9 mouse cellular contexts compared by ENCODE assay signal in genomic region chr16:91222171-91222642, GRCm38 (mm10). TPM values are rescaled to one million over a fixed set of nuclear protein-coding genes. Genes with fewer than 3 reads are reported as not detected.
A peak's percentile ranks its signal among the peaks of the same experiment; 100 is the strongest.
DNase-seq lines count a peak whose midpoint lies in the region; ATAC-seq lines count a peak whose summit lies in the region.
"Had no signal": no experiment of that assay in that cellular context is flagged by ENCODE, and none has a peak within 500 bp of the region (broad histone marks: within the 10 kb centered on the region; RNA-seq: fewer than 3 reads in every experiment).

No protein-coding gene starts in this region.

- H3K9ac ChIP-seq in heart, embryonic 13.5 days = no peak overlapping the region
- no peak overlapping the region for H3K9ac ChIP-seq in limb, embryonic 15.5 days

- intact Hi-C loops in heart, postnatal 14 days (cut with DNase I) = no loop called here

- no peaks in the 10 kb centered on the region for H3K36me3 ChIP-seq in heart, embryonic 13.5 days
- H3K36me3 ChIP-seq in forebrain, embryonic 10.5 days (replicated peaks) = peaks cover 6% of the 10 kb centered on the region; the same call in 1 of the 2 replicates
- no peaks in the 10 kb centered on the region for H3K36me3 ChIP-seq in limb, embryonic 15.5 days

- H3K27me3 ChIP-seq in heart, embryonic 13.5 days (replicated peaks) = peaks cover 100% of the 10 kb centered on the region
- peaks cover 100% of the 10 kb centered on the region for H3K27me3 ChIP-seq in forebrain, embryonic 10.5 days (ENCODE audit: poor library complexity, severe bottlenecking)
- peaks cover 99% of the 10 kb centered on the region for H3K27me3 ChIP-seq in limb, embryonic 15.5 days

- H3K27ac ChIP-seq in heart, embryonic 13.5 days (replicated peaks) = no peak overlapping the region
- peak overlapping the region; percentile 85 for H3K27ac ChIP-seq in forebrain, embryonic 10.5 days
- H3K27ac ChIP-seq in limb, embryonic 15.5 days = no peak overlapping the region

- H3K9me3 ChIP-seq in heart, embryonic 13.5 days = peaks cover 5% of the 10 kb centered on the region
- H3K9me3 ChIP-seq in forebrain, embryonic 10.5 days = peaks cover 6% of the 10 kb centered on the region; the same call in 1 of the 2 replicates
- peaks cover 3% of the 10 kb centered on the region; the same call in 1 of the 2 replicates for H3K9me3 ChIP-seq in limb, embryonic 15.5 days

- H3K4me2 ChIP-seq in heart, embryonic 13.5 days = peak overlapping the region; percentile 53
- peak overlapping the region; percentile 29 for H3K4me2 ChIP-seq in limb, embryonic 15.5 days

- ATAC-seq in heart, embryonic 13.5 days (ENCODE audit: extremely low read depth, insufficient number of reproducible peaks, low FRiP score, low TSS enrichment) = no peak
- ATAC-seq in limb, embryonic 15.5 days (ENCODE audit: insufficient number of reproducible peaks, low FRiP score, low TSS enrichment, low read depth) = no peak
- no peak for ATAC-seq in CD4-positive, CD25-positive, alpha-beta regulatory T cell, adult 4 months

- peak overlapping the region; percentile 31 for H3K4me3 ChIP-seq in heart, embryonic 13.5 days
- H3K4me3 ChIP-seq in forebrain, embryonic 10.5 days = peak overlapping the region; percentile 51
- H3K4me3 ChIP-seq in limb, embryonic 15.5 days = peak overlapping the region; percentile 14; the same call in 1 of the 2 replicates

- H3K4me1 ChIP-seq in heart, embryonic 13.5 days = peaks cover 40% of the 10 kb centered on the region
- H3K4me1 ChIP-seq in forebrain, embryonic 10.5 days = peaks cover 82% of the 10 kb centered on the region
- H3K4me1 ChIP-seq in limb, embryonic 15.5 days = peaks cover 51% of the 10 kb centered on the region

- no peak for DNase-seq in heart, postnatal 14 days
- DNase-seq in ES-CJ7 (ENCODE audit: low read depth, low spot score) = peak; percentile 48
- no peak for DNase-seq in forebrain, embryonic 10.5 days (ENCODE audit: extremely low spot score, low spot score)
- no peak for DNase-seq in urinary bladder, postnatal 25 days (ENCODE audit: low spot score)
- DNase-seq in T-cell, adult 2 months (ENCODE audit: low spot score) = no peak

- under 1% methylated on average over 25 of the region's 25 CpGs for WGBS in heart, embryonic 13.5 days
- WGBS in forebrain, embryonic 10.5 days = under 1% methylated on average over 25 of the region's 25 CpGs
- WGBS in limb, embryonic 15.5 days = under 1% methylated on average over 25 of the region's 25 CpGs

RNA-seq across cellular contexts. Expression of gene Olig2, which starts 3.0 kb away (rescaled TPM):
- not detected in 2 replicates for polyA plus RNA-seq in heart, embryonic 13.5 days (2015; fragmentation: Nextera tagmentation; extraction: Ambion mirVana)
- total RNA-seq in heart, postnatal 14 days (2021) = not detected
- 10.5 and 11.2 TPM in 2 replicates for polyA plus RNA-seq in forebrain, embryonic 10.5 days (2016; fragmentation: Nextera tagmentation; extraction: Ambion mirVana)
- polyA plus RNA-seq in limb, embryonic 15.5 days (2015; fragmentation: Nextera tagmentation; extraction: Ambion mirVana) = not detected in 2 replicates
- not detected for polyA plus RNA-seq in CD4-positive, CD25-positive, alpha-beta regulatory T cell, adult 4 months (2017; shearing (Covaris generic))
- total RNA-seq: CH12.LX had no signal

RNA-seq across cellular contexts. Expression of gene Olig1, which starts 47.4 kb away (rescaled TPM):
- 0.15 TPM in 1 of 2 replicates, not detected in the other for polyA plus RNA-seq in heart, embryonic 13.5 days (2015; fragmentation: Nextera tagmentation; extraction: Ambion mirVana)
- total RNA-seq in heart, postnatal 14 days (2021) = not detected
- polyA plus RNA-seq in forebrain, embryonic 10.5 days (2016; fragmentation: Nextera tagmentation; extraction: Ambion mirVana) = 8.3 and 8.5 TPM in 2 replicates
- 0.10 and 0.22 TPM in 2 replicates for polyA plus RNA-seq in limb, embryonic 15.5 days (2015; fragmentation: Nextera tagmentation; extraction: Ambion mirVana)
- not detected for polyA plus RNA-seq in CD4-positive, CD25-positive, alpha-beta regulatory T cell, adult 4 months (2017; shearing (Covaris generic))
- total RNA-seq: CH12.LX had no signal

Comparison
In these comparisons a context has a peak if more than half of its experiments do, and no peak if none do; other contexts are left out.
1. RNA of gene Olig2, which starts 3.0 kb away (polyA plus RNA-seq): 10.5 to 11.2 TPM in forebrain, embryonic 10.5 days; not detected in limb, embryonic 15.5 days, not detected in heart, embryonic 13.5 days and not detected in CD4-positive, CD25-positive, alpha-beta regulatory T cell, adult 4 months; every median in the first group is over 10 times any median in the second.
2. Peak in every context shown above with its lines, with median percentiles within 50 percentile points of each other: H3K4me3 ChIP-seq.